Mouse (Mus musculus) heart, embryonic 14.5 days (tissue): ENCODE measurements around the gene Stam2. TPM values are rescaled to one million over a fixed set of nuclear protein-coding genes. Genes with fewer than 3 reads are reported as not detected.
A peak's percentile ranks its signal among the peaks of the same experiment; 100 is the strongest.

Source experiments
- ATAC-seq: fragments of 200-750 bp; cut with Nextera tagmentation; 2 replicates; pipeline ENCODE4 v1.8.0; 2017; ENCODE audit warnings: low read depth, moderate TSS enrichment; ENCODE audit not compliant: insufficient number of reproducible peaks, insufficient read depth, low FRiP score
- H3K27ac ChIP-seq, 2 experiments: fragments of 200-500 bp in 1 of 2; fragments of 300-500 bp in 1 of 2; sonication (generic) in 1 of 2; replicated peaks in 1 of 2; 2 replicates each; pipeline ENCODE4 v1.5.1; 2012 to 2014; ENCODE audit warnings: low read depth in 2 of 2, low read length in 2 of 2, control low read depth in 1 of 2, mild to moderate bottlenecking in 1 of 2, mixed read lengths in 1 of 2; ENCODE audit not compliant: control insufficient read depth in 1 of 2, insufficient read depth in 1 of 2
- H3K27me3 ChIP-seq: fragments of 300-500 bp; sonication (generic); 2 replicates; pipeline ENCODE4 v1.6.1; 2014; ENCODE audit warnings: mild to moderate bottlenecking, low read length, control low read depth; ENCODE audit not compliant: control insufficient read depth, insufficient read depth
- H3K36me3 ChIP-seq: fragments of 300-500 bp; sonication (generic); 2 replicates; pipeline ENCODE4 v1.6.1; 2014; ENCODE audit warnings: mild to moderate bottlenecking, control low read depth, low read length, mixed read lengths; ENCODE audit not compliant: control insufficient read depth, insufficient read depth
- H3K4me1 ChIP-seq, 2 experiments: fragments of 200-500 bp in 1 of 2; fragments of 300-500 bp in 1 of 2; sonication (generic) in 1 of 2; 2 replicates each; pipeline ENCODE4 v1.6.1; 2012 to 2014; ENCODE audit warnings: low read length in 2 of 2, control low read depth in 1 of 2, mixed read lengths in 1 of 2; ENCODE audit not compliant: control insufficient read depth in 2 of 2, insufficient read depth in 2 of 2
- H3K4me2 ChIP-seq: fragments of 300-500 bp; sonication (generic); 2 replicates; pipeline ENCODE4 v1.6.1; 2014; ENCODE audit warnings: mild to moderate bottlenecking, low read length
- H3K4me3 ChIP-seq, 2 experiments: fragments of 200-500 bp in 1 of 2; fragments of 300-500 bp in 1 of 2; sonication (generic) in 1 of 2; 2 replicates each; pipeline ENCODE4 v1.5.1; 2012 to 2014; ENCODE audit warnings: low read length in 2 of 2, mild to moderate bottlenecking in 2 of 2, control low read depth in 1 of 2, low read depth in 1 of 2, moderate library complexity in 1 of 2; ENCODE audit not compliant: control insufficient read depth in 1 of 2, insufficient read depth in 1 of 2
- H3K9ac ChIP-seq: fragments of 300-500 bp; sonication (generic); 2 replicates; pipeline ENCODE4 v1.6.1; 2014; ENCODE audit warnings: mild to moderate bottlenecking, low read length
- H3K9me3 ChIP-seq: fragments of 300-500 bp; sonication (generic); 2 replicates; pipeline ENCODE4 v1.6.1; 2016; ENCODE audit warnings: low read length, control low read depth; ENCODE audit not compliant: control insufficient read depth
- WGBS: fragments of 180-500 bp; shearing (Covaris S2); extraction: QIAGEN DNeasy Blood & Tissue Kit; methylation state at CpG from one replicate; pipeline ENCODE4 v1.1.7; 2014; 5-methylcytosine and 5-hydroxymethylcytosine counted together
- polyA plus RNA-seq: library from polyadenylated mRNA; unstranded; fragments of >200 nt; fragmentation: Nextera tagmentation; extraction: Ambion mirVana; gene quantifications from 2 replicates; pipeline ENCODE4 v1.2.1, GENCODE M21; 2014

Stam2 gene
- polyA plus RNA-seq = 32.0 and 35.3 TPM in 2 replicates

- WGBS = 7% methylated on average over 54 of the region's 54 CpGs
- peak within 1 kb of the TSS; percentile 87 to 96 for H3K27ac ChIP-seq
- peak; percentile 89 for ATAC-seq
- H3K4me1 ChIP-seq = peaks cover 0 to 11% of the 10 kb centered on the region in 2 experiments; a peak in 2 of 4 replicates
- no peaks in the 10 kb centered on the region for H3K9me3 ChIP-seq
- H3K4me3 ChIP-seq = peak within 1 kb of the TSS; percentile 71 to 86
- H3K4me2 ChIP-seq = peak within 1 kb of the TSS; percentile 84
- no peaks in the 10 kb centered on the region for H3K27me3 ChIP-seq
- peak within 1 kb of the TSS; percentile 86 for H3K9ac ChIP-seq
- no peaks in the 10 kb centered on the region for H3K36me3 ChIP-seq
Measured at GRCm38 (mm10) chr2:52742256-52743158, at the start of gene Stam2. Gene Stam2 (minus strand): TSS chr2:52742281.

GRCm38 (mm10) chr2:52785106-52785721, 43.1 kb upstream of the Stam2 start:
- H3K36me3 ChIP-seq = no peaks in the 10 kb centered on the region
- H3K9ac ChIP-seq = no peak overlapping the region
- H3K27ac ChIP-seq = no peak overlapping the region
- peaks cover 2 to 7% of the 10 kb centered on the region in 2 experiments; a peak in 3 of 4 replicates for H3K4me1 ChIP-seq
- WGBS = 25% methylated on average over 3 of the region's 3 CpGs
- H3K9me3 ChIP-seq = no peaks in the 10 kb centered on the region
- ATAC-seq = 0 out of 2 replicates have a peak, but pooled peaks have one; percentile 47
- no peak overlapping the region for H3K4me3 ChIP-seq
- H3K27me3 ChIP-seq = no peaks in the 10 kb centered on the region
- H3K4me2 ChIP-seq = no peak overlapping the region

GRCm38 (mm10) chr2:52779987-52780386, 37.9 kb upstream of the Stam2 start:
- WGBS = 84% methylated on average over 10 of the region's 10 CpGs
- Histone ChIP-seq H3K9ac (no peak overlapping the region), H3K27ac (no peak overlapping the region), H3K4me3 (no peak overlapping the region), H3K9me3 (no peaks in the 10 kb centered on the region), H3K27me3 (no peaks in the 10 kb centered on the region), H3K4me2 (no peak overlapping the region), H3K36me3 (no peaks in the 10 kb centered on the region), H3K4me1 (0 out of 4 replicates have a peak, but pooled peaks cover 0 to 2% of the 10 kb centered on the region in 2 experiments)
- ATAC-seq = no peak

GRCm38 (mm10) chr2:52779381-52779780, 37.3 kb upstream of the Stam2 start:
- Histone ChIP-seq H3K9ac (no peak overlapping the region), H3K4me3 (no peak overlapping the region), H3K9me3 (no peaks in the 10 kb centered on the region), H3K27me3 (no peaks in the 10 kb centered on the region), H3K4me1 (0 out of 4 replicates have a peak, but pooled peaks cover 0 to 2% of the 10 kb centered on the region in 2 experiments), H3K27ac (no peak overlapping the region), H3K36me3 (no peaks in the 10 kb centered on the region), H3K4me2 (no peak overlapping the region)
- 79% methylated on average over 9 of the region's 9 CpGs for WGBS
- ATAC-seq = no peak

- Histone ChIP-seq H3K9ac (no peak overlapping the region), H3K36me3 (no peaks in the 10 kb centered on the region), H3K4me2 (no peak overlapping the region), H3K4me3 (no peak overlapping the region), H3K9me3 (no peaks in the 10 kb centered on the region), H3K27ac (no peak overlapping the region), H3K4me1 (0 out of 4 replicates have a peak, but pooled peaks cover 0 to 2% of the 10 kb centered on the region in 2 experiments), H3K27me3 (no peaks in the 10 kb centered on the region)
- 45% methylated on average over 2 of the region's 2 CpGs for WGBS
- ATAC-seq = no peak
Measured at GRCm38 (mm10) chr2:52777839-52778238, 35.8 kb upstream of the Stam2 start.

- Histone ChIP-seq H3K4me1 (0 out of 4 replicates have a peak, but pooled peaks cover 0 to under 1% of the 10 kb centered on the region in 2 experiments), H3K4me3 (no peak overlapping the region), H3K27ac (no peak overlapping the region), H3K27me3 (no peaks in the 10 kb centered on the region), H3K9me3 (no peaks in the 10 kb centered on the region), H3K9ac (no peak overlapping the region), H3K4me2 (no peak overlapping the region), H3K36me3 (no peaks in the 10 kb centered on the region)
- no peak for ATAC-seq
- WGBS = 69% methylated on average over 1 of the region's 1 CpGs
Measured at GRCm38 (mm10) chr2:52774373-52774772, 32.3 kb upstream of the Stam2 start.

GRCm38 (mm10) chr2:52772774-52773393, 30.8 kb upstream of the Stam2 start:
- no peak overlapping the region for H3K4me3 ChIP-seq
- H3K4me1 ChIP-seq = no peaks in the 10 kb centered on the region
- no peaks in the 10 kb centered on the region for H3K36me3 ChIP-seq
- no peak overlapping the region for H3K4me2 ChIP-seq
- H3K9me3 ChIP-seq = no peaks in the 10 kb centered on the region
- H3K9ac ChIP-seq = no peak overlapping the region
- WGBS = 39% methylated on average over 5 of the region's 5 CpGs
- no peak overlapping the region for H3K27ac ChIP-seq
- no peaks in the 10 kb centered on the region for H3K27me3 ChIP-seq
- ATAC-seq = no peak
